Mouse (Mus musculus): ENCODE measurements at regions not wholly inside any gene's neighbourhood (a gene's known extent, or its start where the extent isn't known, plus 50 kb on each side); places are given as distances from the start of the nearest gene placed in this dataset.

- DNase-seq (ENCODE audit: low spot score) (no peak), ATAC-seq (ENCODE audit: low FRiP score, low TSS enrichment) (no peak)
- 51% methylated on average over 2 of the region's 2 CpGs for WGBS
- no peaks in the 10 kb centered on the region for H3K4me1 ChIP-seq (replicated peaks; ENCODE audit: control insufficient read depth, insufficient read depth)
- TF ChIP-seq CTCF (IDR thresholded peaks at IDR 0.05; ENCODE audit: low read depth) = no peak
- no peak for TF ChIP-seq EP300 (optimal IDR thresholded peaks at IDR 0.05)
- no peaks in the 10 kb centered on the region for H3K27me3 ChIP-seq (ENCODE audit: control insufficient read depth, insufficient read depth, low read length)
- H3K4me3 ChIP-seq (ENCODE audit: low read depth, low read length) = no peak overlapping the region
- no peak overlapping the region for H3K27ac ChIP-seq (replicated peaks)
- H3K9ac ChIP-seq (ENCODE audit: low read length) = no peak overlapping the region
- no peak overlapping the region for H3K4me2 ChIP-seq (replicated peaks; ENCODE audit: low read depth)
- no peaks in the 10 kb centered on the region for H3K9me3 ChIP-seq (ENCODE audit: control insufficient read depth, low read length)
- H3K36me3 ChIP-seq (ENCODE audit: control insufficient read depth, insufficient read depth, low read length) = no peaks in the 10 kb centered on the region
Measured at GRCm38 (mm10) chr2:47878002-47878401, 935.9 kb upstream of the Acvr2a start.

GRCm38 (mm10) chr2:47879071-47879470 is 934.8 kb upstream of the Acvr2a start:
- Histone ChIP-seq H3K9me3 (ENCODE audit: control insufficient read depth, low read length) (no peaks in the 10 kb centered on the region), H3K9ac (ENCODE audit: low read length) (no peak overlapping the region), H3K27me3 (ENCODE audit: control insufficient read depth, insufficient read depth, low read length) (no peaks in the 10 kb centered on the region), H3K4me3 (ENCODE audit: low read depth, low read length) (no peak overlapping the region), H3K4me2 (replicated peaks; ENCODE audit: low read depth) (no peak overlapping the region), H3K36me3 (ENCODE audit: control insufficient read depth, insufficient read depth, low read length) (no peaks in the 10 kb centered on the region), H3K27ac (replicated peaks) (no peak overlapping the region), H3K4me1 (replicated peaks; ENCODE audit: control insufficient read depth, insufficient read depth) (no peaks in the 10 kb centered on the region)
- 92% methylated on average over 2 of the region's 2 CpGs for WGBS
- ATAC-seq (ENCODE audit: low FRiP score, low TSS enrichment) (no peak), DNase-seq (ENCODE audit: low spot score) (no peak)
- TF ChIP-seq CTCF (IDR thresholded peaks at IDR 0.05; ENCODE audit: low read depth) = no peak
- TF ChIP-seq EP300 (optimal IDR thresholded peaks at IDR 0.05) = no peak

DNA sequence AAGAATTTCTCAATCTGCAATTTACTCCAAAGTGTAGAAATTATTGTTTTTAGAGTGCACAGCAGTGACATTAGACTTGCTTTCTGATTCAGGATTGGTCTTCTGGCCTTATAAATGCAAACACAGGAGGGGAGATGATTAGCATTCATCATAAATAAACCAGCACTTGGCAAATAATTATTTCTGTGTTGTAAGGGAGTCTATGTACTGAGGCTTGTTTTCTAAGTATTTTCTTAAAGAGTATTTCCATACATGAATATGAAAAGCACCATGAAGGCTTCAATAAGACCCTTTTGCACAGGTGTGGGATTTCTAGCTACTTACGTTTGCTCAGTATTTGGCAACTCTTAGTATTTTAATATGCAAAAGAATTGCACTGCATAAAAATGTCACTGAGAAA is 934.1 kb upstream of the Acvr2a start:
- H3K9ac ChIP-seq (ENCODE audit: low read length) = no peak overlapping the region
- no peaks in the 10 kb centered on the region for H3K9me3 ChIP-seq (ENCODE audit: control insufficient read depth, low read length)
- H3K4me3 ChIP-seq (ENCODE audit: low read depth, low read length) = no peak overlapping the region
- TF ChIP-seq CTCF (IDR thresholded peaks at IDR 0.05; ENCODE audit: low read depth) (no peak), EP300 (optimal IDR thresholded peaks at IDR 0.05) (no peak)
- H3K36me3 ChIP-seq (ENCODE audit: control insufficient read depth, insufficient read depth, low read length) = no peaks in the 10 kb centered on the region
- no peaks in the 10 kb centered on the region for H3K27me3 ChIP-seq (ENCODE audit: control insufficient read depth, insufficient read depth, low read length)
- 88% methylated on average over 1 of the region's 1 CpGs for WGBS
- no peaks in the 10 kb centered on the region for H3K4me1 ChIP-seq (replicated peaks; ENCODE audit: control insufficient read depth, insufficient read depth)
- H3K27ac ChIP-seq (replicated peaks) = no peak overlapping the region
- ATAC-seq (ENCODE audit: low FRiP score, low TSS enrichment) = no peak
- no peak for DNase-seq (ENCODE audit: low spot score)
- no peak overlapping the region for H3K4me2 ChIP-seq (replicated peaks; ENCODE audit: low read depth)

DNA sequence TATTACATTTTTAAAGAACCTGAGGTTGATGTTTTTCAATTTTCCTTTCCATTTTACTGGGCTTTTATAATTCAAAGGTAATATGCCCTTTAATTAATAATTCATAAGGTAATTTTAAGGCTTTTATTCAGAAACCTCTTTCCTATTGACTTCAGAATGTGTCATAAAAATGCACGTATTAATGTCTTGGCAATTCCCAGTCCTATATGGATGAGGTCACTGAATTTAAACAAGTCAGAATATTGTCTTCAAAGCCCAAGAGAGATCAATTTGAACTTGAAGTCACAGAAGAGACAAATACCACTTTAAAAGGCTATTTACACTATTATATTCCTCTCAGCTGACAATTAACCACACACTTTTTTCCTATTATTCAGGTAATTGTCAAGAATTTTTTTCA is 925.7 kb upstream of the Acvr2a start:
- Histone ChIP-seq H3K9me3 (ENCODE audit: control insufficient read depth, low read length) (no peaks in the 10 kb centered on the region), H3K9ac (ENCODE audit: low read length) (no peak overlapping the region), H3K4me1 (replicated peaks; ENCODE audit: control insufficient read depth, insufficient read depth) (no peaks in the 10 kb centered on the region), H3K27me3 (ENCODE audit: control insufficient read depth, insufficient read depth, low read length) (no peaks in the 10 kb centered on the region), H3K4me2 (replicated peaks; ENCODE audit: low read depth) (no peak overlapping the region), H3K4me3 (ENCODE audit: low read depth, low read length) (no peak overlapping the region), H3K36me3 (ENCODE audit: control insufficient read depth, insufficient read depth, low read length) (no peaks in the 10 kb centered on the region), H3K27ac (replicated peaks) (no peak overlapping the region)
- no peak for TF ChIP-seq CTCF (IDR thresholded peaks at IDR 0.05; ENCODE audit: low read depth)
- no peak for TF ChIP-seq EP300 (optimal IDR thresholded peaks at IDR 0.05)
- WGBS = 52% methylated on average over 1 of the region's 1 CpGs
- no peak for DNase-seq (ENCODE audit: low spot score)
- no peak for ATAC-seq (ENCODE audit: low FRiP score, low TSS enrichment)

DNA sequence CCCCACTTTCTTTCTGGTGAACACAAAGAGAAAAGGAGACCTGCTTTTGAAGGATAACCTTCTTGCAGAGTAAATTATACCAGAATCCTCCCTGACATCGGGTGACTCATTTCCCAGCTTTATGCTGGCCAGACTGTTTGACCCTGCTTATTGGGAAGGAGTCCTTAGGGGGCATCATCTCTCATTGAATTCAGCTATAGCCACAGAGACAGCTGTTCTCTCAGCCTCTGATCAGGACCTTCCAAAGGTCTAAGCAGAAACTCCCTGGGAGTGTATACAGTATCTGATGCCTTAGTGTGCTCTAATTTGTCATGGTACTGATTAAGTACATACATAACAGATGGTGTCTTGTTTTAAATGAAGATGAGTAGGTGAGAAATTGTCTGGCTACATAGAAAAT is 922.5 kb upstream of the Acvr2a start:
- DNase-seq (ENCODE audit: low spot score) = no peak
- Histone ChIP-seq H3K4me2 (replicated peaks; ENCODE audit: low read depth) (no peak overlapping the region), H3K27ac (replicated peaks) (no peak overlapping the region), H3K9me3 (ENCODE audit: control insufficient read depth, low read length) (no peaks in the 10 kb centered on the region), H3K9ac (ENCODE audit: low read length) (no peak overlapping the region), H3K27me3 (ENCODE audit: control insufficient read depth, insufficient read depth, low read length) (no peaks in the 10 kb centered on the region), H3K4me1 (replicated peaks; ENCODE audit: control insufficient read depth, insufficient read depth) (no peaks in the 10 kb centered on the region), H3K4me3 (ENCODE audit: low read depth, low read length) (no peak overlapping the region), H3K36me3 (ENCODE audit: control insufficient read depth, insufficient read depth, low read length) (no peaks in the 10 kb centered on the region)
- 55% methylated on average over 1 of the region's 1 CpGs for WGBS
- TF ChIP-seq CTCF (IDR thresholded peaks at IDR 0.05; ENCODE audit: low read depth) (no peak), EP300 (optimal IDR thresholded peaks at IDR 0.05) (no peak)
- no peak for ATAC-seq (ENCODE audit: low FRiP score, low TSS enrichment)

GRCm38 (mm10) chr2:47892879-47893278 is 921.0 kb upstream of the Acvr2a start:
- 68% methylated on average over 2 of the region's 2 CpGs for WGBS
- ATAC-seq (ENCODE audit: low FRiP score, low TSS enrichment) = no peak
- TF ChIP-seq EP300 (optimal IDR thresholded peaks at IDR 0.05) (no peak), CTCF (IDR thresholded peaks at IDR 0.05; ENCODE audit: low read depth) (no peak)

More at GRCm38 (mm10) chr2:47892879-47893278, 921.0 kb upstream of the Acvr2a start:
- no peaks in the 10 kb centered on the region for H3K27me3 ChIP-seq (ENCODE audit: control insufficient read depth, insufficient read depth, low read length)
- H3K4me3 ChIP-seq (ENCODE audit: low read depth, low read length) = no peak overlapping the region
- no peak for DNase-seq (ENCODE audit: low spot score)
- no peaks in the 10 kb centered on the region for H3K4me1 ChIP-seq (replicated peaks; ENCODE audit: control insufficient read depth, insufficient read depth)
- H3K9ac ChIP-seq (ENCODE audit: low read length) = no peak overlapping the region
- H3K27ac ChIP-seq (replicated peaks) = no peak overlapping the region
- no peaks in the 10 kb centered on the region for H3K36me3 ChIP-seq (ENCODE audit: control insufficient read depth, insufficient read depth, low read length)
- H3K9me3 ChIP-seq (ENCODE audit: control insufficient read depth, low read length) = no peaks in the 10 kb centered on the region
- no peak overlapping the region for H3K4me2 ChIP-seq (replicated peaks; ENCODE audit: low read depth)

All from stomach, postnatal 0 days (tissue).